Mouse (Mus musculus): ENCODE data around the gene Clca3b.
"Not testable (repeated sequence)": the region's sequence is repeated elsewhere in the genome, so short reads cannot be mapped to it uniquely, and the experiment has no call there.

- TF ChIP-seq CTCF (IDR thresholded peaks at IDR 0.05; ENCODE audit: control insufficient read depth, insufficient read depth, low read length); POLR2A (IDR thresholded peaks at IDR 0.05; ENCODE audit: borderline replicate concordance, control insufficient read depth, low read depth, low read length): not testable (repeated sequence)
These were observed 42.5 kb downstream of the Clca3b start for GRCm38 (mm10) chr3:144806626-144807025.

Measured in bone marrow, adult 2 months (tissue).